Mouse (Mus musculus) stomach, postnatal 0 days (tissue): ENCODE results near the gene Slc9c1. TPM values are rescaled to one million over a fixed set of nuclear protein-coding genes. Genes with fewer than 3 reads are reported as not detected.
"Not testable (repeated sequence)": the region's sequence is repeated elsewhere in the genome, so short reads cannot be mapped to it uniquely, and the experiment has no call there.

ENCODE experiments used
- ATAC-seq: fragments of 200-750 bp; cut with Nextera tagmentation; 2 replicates; pipeline ENCODE4 v1.8.0; 2017; ENCODE audit not compliant: low FRiP score, low TSS enrichment
- DNase-seq: peaks from one replicate; pipeline ENCODE4 v3.0.0-alpha.2; 2016; ENCODE audit warnings: low spot score
- H3K27ac ChIP-seq: fragments of 300-500 bp; sonication (generic); replicated peaks from 2 replicates; pipeline ENCODE4 v1.5.1; 2014; ENCODE audit warnings: mild to moderate bottlenecking, control low read depth
- H3K27me3 ChIP-seq: fragments of 300-500 bp; sonication (generic); 2 replicates; pipeline ENCODE4 v1.6.1; 2014; ENCODE audit warnings: low read length; ENCODE audit not compliant: control insufficient read depth, insufficient read depth
- H3K36me3 ChIP-seq: fragments of 300-500 bp; sonication (generic); 2 replicates; pipeline ENCODE4 v1.6.1; 2014; ENCODE audit warnings: low read length, mixed read lengths; ENCODE audit not compliant: control insufficient read depth, insufficient read depth
- H3K4me1 ChIP-seq: fragments of 300-500 bp; sonication (generic); replicated peaks from 2 replicates; pipeline ENCODE4 v1.6.1; 2014; ENCODE audit warnings: antibody characterized with exemption; ENCODE audit not compliant: control insufficient read depth, insufficient read depth
- H3K4me2 ChIP-seq: fragments of 300-500 bp; sonication (generic); replicated peaks from 2 replicates; pipeline ENCODE4 v1.6.1; 2014; ENCODE audit warnings: low read depth, mild to moderate bottlenecking, control low read depth, moderate library complexity
- H3K4me3 ChIP-seq: fragments of 300-500 bp; sonication (generic); 2 replicates; pipeline ENCODE4 v1.5.1; 2014; ENCODE audit warnings: low read depth, low read length, control low read depth
- H3K9ac ChIP-seq: fragments of 300-500 bp; sonication (generic); 2 replicates; pipeline ENCODE4 v1.6.1; 2014; ENCODE audit warnings: mild to moderate bottlenecking, low read length, control low read depth, mixed read lengths
- H3K9me3 ChIP-seq: fragments of 300-500 bp; sonication (generic); 2 replicates; pipeline ENCODE4 v1.6.1; 2016; ENCODE audit warnings: low read length; ENCODE audit not compliant: control insufficient read depth
- CTCF ChIP-seq: IDR thresholded peaks from 2 replicates; pipeline ENCODE4 v1.5.1; 2016; ENCODE audit warnings: antibody characterized with exemption, low read depth, mild to moderate bottlenecking, moderate library complexity
- EP300 ChIP-seq: optimal IDR thresholded peaks from 2 replicates; pipeline ENCODE3; 2016; ENCODE audit warnings: antibody characterized with exemption
- WGBS: fragments of 180-500 bp; shearing (Covaris S2); extraction: QIAGEN DNeasy Blood & Tissue Kit; methylation state at CpG from one replicate; pipeline ENCODE4 v1.1.7; 2014; 5-methylcytosine and 5-hydroxymethylcytosine counted together
- polyA plus RNA-seq: library from polyadenylated mRNA; unstranded; fragments of >200 nt; fragmentation: Nextera tagmentation; extraction: Ambion mirVana; gene quantifications from 2 replicates; pipeline ENCODE4 v1.2.1, GENCODE M21; 2015

The Slc9c1 gene
- not detected in 2 replicates for polyA plus RNA-seq

DNA sequence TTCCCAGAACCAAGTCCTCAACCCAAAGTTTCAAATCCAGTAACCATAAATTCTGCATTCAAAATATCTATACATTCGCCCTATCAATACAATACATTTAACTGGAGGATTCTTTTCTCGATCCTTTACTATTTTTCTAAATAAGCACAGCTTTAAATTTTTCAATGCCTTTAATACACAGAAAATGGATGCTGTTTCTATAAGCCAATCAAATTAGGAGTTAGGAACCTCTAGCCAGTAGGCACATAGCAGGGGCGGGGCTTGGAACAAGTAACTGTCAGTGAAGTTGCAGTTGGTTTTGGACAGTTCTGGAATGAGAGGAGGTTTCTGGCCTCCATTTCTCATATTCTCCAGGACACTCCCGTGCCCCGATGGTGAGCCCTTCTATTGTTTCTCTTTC lies at the start of gene Slc9c1:
Gene Slc9c1, plus strand, starts transcription at position 301 of the 400 bp plus-strand sequence.
- Histone ChIP-seq H3K9ac (no peak within 1 kb of the TSS), H3K27me3 (no peaks in the 10 kb centered on the region), H3K4me2 (no peak within 1 kb of the TSS), H3K36me3 (no peaks in the 10 kb centered on the region), H3K9me3 (no peaks in the 10 kb centered on the region), H3K27ac (no peak within 1 kb of the TSS), H3K4me1 (no peaks in the 10 kb centered on the region), H3K4me3 (no peak within 1 kb of the TSS)
- WGBS = 90% methylated on average over 5 of the region's 5 CpGs
- no peak for TF ChIP-seq EP300
- TF ChIP-seq CTCF = no peak
- ATAC-seq (no peak), DNase-seq (no peak)

DNA sequence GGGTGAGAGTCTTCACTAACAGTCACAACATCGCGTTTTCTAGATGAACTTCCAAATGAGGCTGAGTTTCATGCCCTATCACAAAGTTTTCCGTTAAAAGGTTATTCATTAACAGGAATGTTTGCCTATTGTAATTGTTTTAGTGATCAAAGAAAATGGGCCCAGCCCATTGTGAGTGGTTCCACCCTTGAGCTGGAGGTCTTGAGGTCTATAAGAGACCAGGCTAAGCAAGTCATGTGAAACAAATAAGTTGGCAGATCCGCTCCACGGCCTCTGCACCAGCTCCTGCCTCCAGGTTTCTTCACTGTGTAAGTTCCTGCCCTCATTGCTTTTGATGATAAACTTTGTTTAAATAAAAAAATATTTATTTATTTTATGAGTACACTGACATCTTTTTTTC lies 42.2 kb upstream of the Slc9c1 start, which contains the start of gene Gm609:
Gene Gm609, minus strand, starts transcription at position 43 of the 400 bp plus-strand sequence.
- H3K9ac ChIP-seq = no peak within 1 kb of the TSS
- ATAC-seq (peak; percentile 49; the same call in 1 of the 2 replicates), DNase-seq (peak; percentile 18)
- TF ChIP-seq CTCF = no peak
- TF ChIP-seq EP300 = no peak
- WGBS = 55% methylated on average over 5 of the region's 5 CpGs
- no peak within 1 kb of the TSS for H3K4me3 ChIP-seq
- H3K27ac ChIP-seq = no peak within 1 kb of the TSS
- no peak within 1 kb of the TSS for H3K4me2 ChIP-seq
- no peaks in the 10 kb centered on the region for H3K9me3 ChIP-seq
- H3K4me1 ChIP-seq = no peaks in the 10 kb centered on the region
- no peaks in the 10 kb centered on the region for H3K36me3 ChIP-seq
- no peaks in the 10 kb centered on the region for H3K27me3 ChIP-seq

DNA sequence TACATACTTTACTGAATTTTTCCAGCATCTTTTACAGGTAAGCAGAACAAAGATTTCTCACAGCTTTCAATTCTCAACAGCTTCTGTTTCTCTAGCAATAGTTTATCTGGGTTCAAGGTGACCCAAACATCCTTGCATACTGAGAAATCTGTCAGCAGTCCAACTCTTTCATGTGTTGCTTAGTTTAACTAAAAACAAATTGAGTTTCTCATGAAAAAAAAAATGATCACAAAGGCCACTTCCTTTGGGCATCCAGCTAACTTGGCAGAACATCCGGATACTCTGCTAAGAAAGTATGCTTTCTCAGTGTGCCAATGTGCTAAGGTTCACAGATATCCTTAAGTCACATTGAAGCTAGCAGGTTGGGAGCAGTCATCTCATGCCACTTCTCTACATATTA lies 39.8 kb upstream of the Slc9c1 start:
- H3K4me3 ChIP-seq = no peak overlapping the region
- no peak overlapping the region for H3K9ac ChIP-seq
- no peak overlapping the region for H3K4me2 ChIP-seq
- no peaks in the 10 kb centered on the region for H3K36me3 ChIP-seq
- no peak overlapping the region for H3K27ac ChIP-seq
- H3K27me3 ChIP-seq = no peaks in the 10 kb centered on the region
- H3K4me1 ChIP-seq = no peaks in the 10 kb centered on the region
- no peak for DNase-seq
- 66% methylated on average over 1 of the region's 1 CpGs for WGBS
- TF ChIP-seq EP300 = no peak
- TF ChIP-seq CTCF = no peak
- no peaks in the 10 kb centered on the region for H3K9me3 ChIP-seq
- no peak for ATAC-seq

- Histone ChIP-seq H3K4me2 (no peak overlapping the region), H3K9me3 (no peaks in the 10 kb centered on the region)
- DNase-seq = no peak
These were observed 9.6 kb upstream of the Slc9c1 start for GRCm38 (mm10) chr16:45525551-45525950.

GRCm38 (mm10) chr16:45531950-45532349 lies 3.2 kb upstream of the Slc9c1 start, which contains the start of gene Gm17783:
Gene Gm17783 (minus strand): TSS chr16:45532050.
- Histone ChIP-seq H3K4me3 (no peak within 1 kb of the TSS), H3K9me3 (no peaks in the 10 kb centered on the region), H3K9ac (no peak within 1 kb of the TSS), H3K27ac (no peak within 1 kb of the TSS), H3K36me3 (no peaks in the 10 kb centered on the region), H3K4me1 (no peaks in the 10 kb centered on the region), H3K27me3 (no peaks in the 10 kb centered on the region), H3K4me2 (no peak within 1 kb of the TSS)
- no peak for DNase-seq
- 73% methylated on average over 4 of the region's 4 CpGs for WGBS
- ATAC-seq = no peak
- TF ChIP-seq CTCF = no peak
- TF ChIP-seq EP300 = no peak

More at GRCm38 (mm10) chr16:45525551-45525950, 9.6 kb upstream of the Slc9c1 start:
- TF ChIP-seq CTCF = no peak
- no peak for ATAC-seq
- Histone ChIP-seq H3K27ac (no peak overlapping the region), H3K27me3 (no peaks in the 10 kb centered on the region), H3K36me3 (no peaks in the 10 kb centered on the region), H3K4me3 (no peak overlapping the region), H3K4me1 (no peaks in the 10 kb centered on the region), H3K9ac (no peak overlapping the region)
- 60% methylated on average over 5 of the region's 5 CpGs for WGBS

DNA sequence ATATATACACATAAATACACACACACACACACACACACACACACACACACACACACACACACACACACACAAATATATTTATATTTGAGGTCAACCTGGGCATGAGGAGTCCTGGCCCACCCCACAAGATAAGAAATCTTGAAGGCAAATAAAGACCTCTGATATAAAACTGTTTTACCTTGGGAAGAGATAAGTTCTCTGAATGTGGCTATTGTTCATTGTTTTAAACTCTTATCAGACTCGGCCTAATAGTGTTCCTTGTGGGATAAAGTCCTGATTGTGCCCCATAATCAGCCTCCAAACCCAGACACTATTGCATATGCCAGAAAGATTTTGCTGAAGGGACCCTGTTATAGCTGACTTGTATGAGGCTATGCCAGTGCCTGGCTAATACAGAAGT lies 3.2 kb downstream of the Slc9c1 start:
- not testable (repeated sequence) for H3K9me3 ChIP-seq, H3K4me3 ChIP-seq, DNase-seq, H3K36me3 ChIP-seq, H3K27ac ChIP-seq, ATAC-seq, H3K4me2 ChIP-seq, H3K4me1 ChIP-seq, H3K9ac ChIP-seq, H3K27me3 ChIP-seq
- 45% methylated on average over 1 of the region's 1 CpGs for WGBS
